Mouse (Mus musculus) heart, postnatal 14 days (tissue): ENCODE measurements around the gene Azin2. TPM values are rescaled to one million over a fixed set of nuclear protein-coding genes. Genes with fewer than 3 reads are reported as not detected.

Experiments
- DNase-seq, 2 experiments: peaks; one replicate each; pipeline ENCODE4 v3.0.0; 2021 to 2022
- intact Hi-C: fragments of 180-260 bp; cut with DNase I; formaldehyde crosslinking; loops from one replicate; pipeline ENCODE4 v1.15.1; 2025
- total RNA-seq, 2 experiments: library from RNA; stranded (reverse); gene quantifications; 2 replicates each; pipeline ENCODE4 v1.2.3; 2021

Azin2 gene
- total RNA-seq, 2 experiments from 2014 or later = 2.5 to 3.2 TPM

DNA sequence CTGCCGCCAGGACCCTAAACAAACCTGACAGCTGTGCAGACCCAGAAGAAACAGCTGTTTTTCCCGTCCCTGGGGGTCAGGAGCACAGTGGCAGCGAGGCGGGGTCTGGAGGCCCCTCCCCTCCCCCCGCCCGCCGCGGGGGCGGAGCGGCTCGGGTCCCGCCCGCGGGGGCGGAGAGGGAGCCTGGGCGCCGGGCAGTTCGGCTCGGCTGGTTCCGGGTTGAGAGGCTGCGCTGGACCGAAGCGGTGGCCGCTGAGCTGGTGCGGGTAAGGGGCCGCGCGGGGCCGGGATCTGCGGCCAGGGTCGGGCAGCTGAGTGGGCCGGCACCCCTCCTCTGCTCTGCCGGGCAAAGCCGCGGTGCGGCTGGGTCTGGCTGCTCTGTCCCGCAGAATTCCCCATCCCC is 78.9 kb downstream of the Azin2 start, which contains the start of gene Trim62:
TSS of gene Trim62 (plus strand) at position 202 of the 403 bp plus-strand sequence.
- intact Hi-C loops = loop anchor here (2.0 kb wide), 1 partner anchor 41 kb away; no protein-coding TSS in a partner anchor

More for the DNA sequence above, 78.9 kb downstream of the Azin2 start, which contains the start of gene Trim62:
- peak; percentile 85 to 90 for DNase-seq

Other genes with a start within 250 kb of the Azin2 start
- gene A3galt2, start 207.1 kb downstream of the Azin2 start, total RNA-seq = under 1 TPM; 0.20 to 0.33 TPM
- 10 to 100 TPM; 16.3 to 17.7 TPM for gene Zfp362, start 156.4 kb downstream of the Azin2 start, total RNA-seq
- 1 to 10 TPM; 2.0 to 2.2 TPM for gene Trim62, start 78.9 kb downstream of the Azin2 start, total RNA-seq
- 10 to 100 TPM; 66.0 to 66.7 TPM for gene Ak2, start 29.5 kb upstream of the Azin2 start, total RNA-seq
- 10 to 100 TPM; 19.5 to 19.6 TPM for gene Rnf19b, start 95.8 kb upstream of the Azin2 start, total RNA-seq
- gene Tmem54, start 143.1 kb upstream of the Azin2 start, total RNA-seq = not detected
- under 1 TPM in 1 of 2 experiments, not detected in 1; 0.41 TPM for gene Hpca, start 159.6 kb upstream of the Azin2 start, total RNA-seq
- gene Fndc5, start 174.6 kb upstream of the Azin2 start, total RNA-seq = 100 to 1,000 TPM; 221 to 229 TPM
- 10 to 100 TPM; 16.7 to 17.7 TPM for gene S100pbp, start 227.3 kb upstream of the Azin2 start, total RNA-seq
- 10 to 100 TPM; 26.5 to 30.5 TPM for gene Yars, start 227.3 kb upstream of the Azin2 start, total RNA-seq